10 mouse cellular contexts compared by ENCODE assay signal in the genomic region with DNA sequence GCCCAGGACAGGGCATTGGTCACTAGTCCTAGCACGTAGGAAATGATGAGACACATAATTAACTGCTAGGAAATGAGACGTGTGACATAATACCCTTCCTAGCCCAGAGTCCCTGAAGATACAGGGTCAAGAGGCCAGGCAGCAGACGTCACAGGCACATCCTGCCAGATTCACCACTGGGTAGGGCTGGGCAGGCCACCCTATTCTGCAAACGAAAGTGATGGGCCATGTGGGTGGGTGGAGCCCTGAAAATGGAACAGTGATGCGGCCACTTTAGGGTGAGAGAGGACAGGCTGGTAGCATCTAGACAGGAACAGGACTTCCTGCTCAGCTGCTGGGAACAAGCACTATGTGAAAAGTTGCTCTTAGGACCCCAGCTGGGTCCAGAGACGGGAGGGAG. TPM values are rescaled to one million over a fixed set of nuclear protein-coding genes. Genes with fewer than 3 reads are reported as not detected.
DNase-seq lines count a peak whose midpoint lies in the region; ATAC-seq and TF ChIP-seq lines count a peak whose summit lies in the region.
"Had no signal": no experiment of that assay in that cellular context is flagged by ENCODE, and none has a peak within 500 bp of the region (broad histone marks: within the 10 kb centered on the region; RNA-seq: fewer than 3 reads in every experiment).

No protein-coding gene starts in this region.

- H3K79me2 ChIP-seq in liver, adult 2 months (ENCODE audit: control insufficient read depth, insufficient read depth, low read length), result no peaks in the 10 kb centered on the region

- ATAC-seq in heart, embryonic 15.5 days (replicated peaks; ENCODE audit: insufficient number of reproducible peaks, insufficient read depth, low FRiP score, low read depth), result no peak
- 0 out of 2 replicates have a peak, but pooled peaks have one; percentile 18 for ATAC-seq in liver, embryonic 12.5 days

- H3K27me3 ChIP-seq in liver, adult 2 months (ENCODE audit: control insufficient read depth, insufficient read depth, low read length), result no peaks in the 10 kb centered on the region
- H3K27me3 ChIP-seq in heart, embryonic 15.5 days, result no peaks in the 10 kb centered on the region
- H3K27me3 ChIP-seq in liver, embryonic 12.5 days (replicated peaks), result peaks cover 22% of the 10 kb centered on the region; the same call in 1 of the 2 replicates
- H3K27me3 ChIP-seq in splenic B cell, adult 2 months (ENCODE audit: control insufficient read depth, insufficient read depth, low read length, poor library complexity, severe bottlenecking), result no peaks in the 10 kb centered on the region

- peak; percentile 43 for DNase-seq in liver, adult 2 months (ENCODE audit: extremely low read depth, low read depth, low spot score)
- no peak for DNase-seq in liver
- DNase-seq in splenic B cell, adult 2 months (ENCODE audit: low read depth, low spot score), result peak; percentile 16
- no peak for DNase-seq in left cerebral cortex, postnatal 14 days (ENCODE audit: low spot score in 2 of 2)
- no peak for DNase-seq in thymus, postnatal 0 days (ENCODE audit: low spot score)
- DNase-seq in embryo, embryonic 10 days (ENCODE audit: low spot score), result no peak
- DNase-seq: cerebellum, adult 18-20 months had no signal

- no peak for TF ChIP-seq POLR2A in liver, adult 2 months (IDR thresholded peaks at IDR 0.05; ENCODE audit: extremely low read depth, insufficient read depth, low read length)

- H3K4me1 ChIP-seq in liver, adult 2 months (ENCODE audit: control insufficient read depth, insufficient read depth, low read length), result peaks cover 8% of the 10 kb centered on the region; the same call in 1 of the 2 replicates
- H3K4me1 ChIP-seq in heart, embryonic 15.5 days (replicated peaks), result peaks cover 42% of the 10 kb centered on the region
- H3K4me1 ChIP-seq in liver, embryonic 12.5 days, result peaks cover 29% of the 10 kb centered on the region

- WGBS in liver, adult 2 months, result 54% methylated on average over 6 of the region's 6 CpGs
- 39% methylated on average over 6 of the region's 6 CpGs for WGBS in heart, embryonic 15.5 days
- 22% methylated on average over 6 of the region's 6 CpGs for WGBS in liver, embryonic 12.5 days (ENCODE audit: insufficient replicate concordance)

- peak overlapping the region; percentile 51 for H3K27ac ChIP-seq in liver, adult 2 months (replicated peaks; ENCODE audit: insufficient read depth, low read depth, low read length)
- peak overlapping the region; percentile 21; the same call in 1 of the 2 replicates for H3K27ac ChIP-seq in heart, embryonic 15.5 days
- no peak overlapping the region for H3K27ac ChIP-seq in liver, embryonic 12.5 days

- no peak overlapping the region for H3K9ac ChIP-seq in liver, adult 2 months (ENCODE audit: low read depth, low read length)
- H3K9ac ChIP-seq in heart, embryonic 15.5 days, result no peak overlapping the region
- no peak overlapping the region for H3K9ac ChIP-seq in liver, embryonic 12.5 days

- no peaks in the 10 kb centered on the region for H3K36me3 ChIP-seq in liver, adult 2 months (ENCODE audit: control insufficient read depth, insufficient read depth, low read length)
- H3K36me3 ChIP-seq in heart, embryonic 15.5 days, result no peaks in the 10 kb centered on the region
- H3K36me3 ChIP-seq in liver, embryonic 12.5 days, result no peaks in the 10 kb centered on the region
- no peaks in the 10 kb centered on the region for H3K36me3 ChIP-seq in splenic B cell, adult 2 months (ENCODE audit: control insufficient read depth, insufficient read depth, low read length, poor library complexity, severe bottlenecking)

- no peak for TF ChIP-seq CTCF in liver, adult 2 months (IDR thresholded peaks at IDR 0.05; ENCODE audit: low read depth, low read length)

- intact Hi-C loops in left cerebral cortex, postnatal 14 days (cut with DNase I), result no loop called here

- H3K4me2 ChIP-seq in heart, embryonic 15.5 days, result no peak overlapping the region
- no peak overlapping the region for H3K4me2 ChIP-seq in liver, embryonic 12.5 days

- H3K4me3 ChIP-seq in liver, adult 2 months (ENCODE audit: insufficient read depth, low read depth, low read length), result no peak overlapping the region
- no peak overlapping the region for H3K4me3 ChIP-seq in heart, embryonic 15.5 days
- H3K4me3 ChIP-seq in liver, embryonic 12.5 days, result no peak overlapping the region

- no peaks in the 10 kb centered on the region for H3K9me3 ChIP-seq in heart, embryonic 15.5 days (replicated peaks)
- no peaks in the 10 kb centered on the region for H3K9me3 ChIP-seq in liver, embryonic 12.5 days (replicated peaks)

RNA-seq across cellular contexts. Expression of a gene that starts 13.5 kb away (rescaled TPM):
- 1.5 and 2.2 TPM in 2 replicates for total RNA-seq in liver, adult 2 months (2014; rRNA removed)
- polyA plus RNA-seq in liver, adult 2 months (2012; rRNA removed), result 1.4 and 2.4 TPM in 2 replicates
- 7.9 and 10.9 TPM in 2 replicates for polyA plus RNA-seq in heart, embryonic 15.5 days (2015; fragmentation: Nextera tagmentation; extraction: Ambion mirVana)
- 3.9 TPM in 2 replicates for polyA plus RNA-seq in liver, embryonic 12.5 days (2016; fragmentation: Nextera tagmentation; extraction: Ambion mirVana)
- 10 to 100 TPM; 16.2 to 20.2 TPM for total RNA-seq in left cerebral cortex, postnatal 14 days (2021)
- polyA plus RNA-seq in thymus, postnatal 0 days (2015; fragmentation: Nextera tagmentation; extraction: Ambion mirVana), result 5.5 and 6.0 TPM in 2 replicates

RNA-seq across cellular contexts. Expression of a gene that starts 24.4 kb away (rescaled TPM):
- 2.6 and 4.9 TPM in 2 replicates for total RNA-seq in liver, adult 2 months (2014; rRNA removed)
- polyA plus RNA-seq in liver, adult 2 months (2012; rRNA removed), result 7.7 and 9.4 TPM in 2 replicates
- 27.3 and 30.4 TPM in 2 replicates for polyA plus RNA-seq in heart, embryonic 15.5 days (2015; fragmentation: Nextera tagmentation; extraction: Ambion mirVana)
- 9.0 and 10.5 TPM in 2 replicates for polyA plus RNA-seq in liver, embryonic 12.5 days (2016; fragmentation: Nextera tagmentation; extraction: Ambion mirVana)
- 10 to 100 TPM; 13.9 to 18.7 TPM for total RNA-seq in left cerebral cortex, postnatal 14 days (2021)
- 20.0 and 22.7 TPM in 2 replicates for polyA plus RNA-seq in thymus, postnatal 0 days (2015; fragmentation: Nextera tagmentation; extraction: Ambion mirVana)

RNA-seq across cellular contexts. Expression of a gene that starts 32.4 kb away (rescaled TPM):
- not detected in 2 replicates for total RNA-seq in liver, adult 2 months (2014; rRNA removed)
- polyA plus RNA-seq in liver, adult 2 months (2012; rRNA removed), result not detected in 2 replicates
- 0.22 TPM in 1 of 2 replicates, not detected in the other for polyA plus RNA-seq in heart, embryonic 15.5 days (2015; fragmentation: Nextera tagmentation; extraction: Ambion mirVana)
- polyA plus RNA-seq in liver, embryonic 12.5 days (2016; fragmentation: Nextera tagmentation; extraction: Ambion mirVana), result 0.15 and 0.29 TPM in 2 replicates
- not detected for total RNA-seq in left cerebral cortex, postnatal 14 days (2021)
- polyA plus RNA-seq in thymus, postnatal 0 days (2015; fragmentation: Nextera tagmentation; extraction: Ambion mirVana), result 0.26 and 0.60 TPM in 2 replicates
- total RNA-seq: ES-E14 had no signal

RNA-seq across cellular contexts. Expression of a gene that starts 34.9 kb away (rescaled TPM):
- total RNA-seq in liver, adult 2 months (2014; rRNA removed), result 1.8 and 2.0 TPM in 2 replicates
- 3.5 and 5.1 TPM in 2 replicates for polyA plus RNA-seq in liver, adult 2 months (2012; rRNA removed)
- 25.3 and 26.7 TPM in 2 replicates for polyA plus RNA-seq in heart, embryonic 15.5 days (2015; fragmentation: Nextera tagmentation; extraction: Ambion mirVana)
- polyA plus RNA-seq in liver, embryonic 12.5 days (2016; fragmentation: Nextera tagmentation; extraction: Ambion mirVana), result 4.0 and 6.9 TPM in 2 replicates
- total RNA-seq in left cerebral cortex, postnatal 14 days (2021), result 1 to 10 TPM; 5.2 to 6.4 TPM
- polyA plus RNA-seq in thymus, postnatal 0 days (2015; fragmentation: Nextera tagmentation; extraction: Ambion mirVana), result 10.0 and 12.0 TPM in 2 replicates

RNA-seq across cellular contexts. Expression of a gene that starts 60.0 kb away (rescaled TPM):
- total RNA-seq in liver, adult 2 months (2014; rRNA removed), result 4.4 and 6.8 TPM in 2 replicates
- polyA plus RNA-seq in liver, adult 2 months (2012; rRNA removed), result 11.3 and 14.1 TPM in 2 replicates
- polyA plus RNA-seq in heart, embryonic 15.5 days (2015; fragmentation: Nextera tagmentation; extraction: Ambion mirVana), result 2.4 and 3.5 TPM in 2 replicates
- polyA plus RNA-seq in liver, embryonic 12.5 days (2016; fragmentation: Nextera tagmentation; extraction: Ambion mirVana), result 1.3 and 1.5 TPM in 2 replicates
- 10 to 100 TPM; 28.7 to 30.4 TPM for total RNA-seq in left cerebral cortex, postnatal 14 days (2021)
- 3.3 and 3.8 TPM in 2 replicates for polyA plus RNA-seq in thymus, postnatal 0 days (2015; fragmentation: Nextera tagmentation; extraction: Ambion mirVana)

Comparison
In these comparisons a context has a peak if more than half of its experiments do, and no peak if none do; other contexts are left out.
1. DNase-seq: peak in liver, adult 2 months (single experiment) and splenic B cell, adult 2 months (single experiment); none in liver (single experiment), left cerebral cortex, postnatal 14 days (0 of 2), thymus, postnatal 0 days (single experiment) and embryo, embryonic 10 days (single experiment).